Mouse (Mus musculus) heart, postnatal 36 days (tissue): Measurements from ENCODE around the gene Btbd2. TPM values are rescaled to one million over a fixed set of nuclear protein-coding genes. Genes with fewer than 3 reads are reported as not detected.

Experiments used
- microRNA-seq, 2 experiments: library from miRNA; unstranded; fragments of <30 nt; microRNA quantifications; one replicate each; pipeline ENCODE4 v1.2.0; 2021; ENCODE audit warnings: borderline number of aligned reads in 2 of 2
- total RNA-seq, 2 experiments: library from RNA; stranded (reverse); gene quantifications; 2 replicates each; pipeline ENCODE4 v1.2.3; 2021

Gene Btbd2
- total RNA-seq, 2 experiments from 2014 or later = 45.5 to 46.8 TPM

Small RNAs within 50 kb of the gene (microRNA-seq; reads per million reads assigned to microRNA genes)
- 0 to 1.4 reads per million in 2 experiments for gene Mir6912

Other genes starting within 250 kb of the Btbd2 start
- gene Tcf3, start 223.4 kb downstream of the Btbd2 start, total RNA-seq = 10 to 100 TPM; 17.9 to 20.9 TPM
- gene Onecut3, start 162.2 kb downstream of the Btbd2 start, total RNA-seq = not detected
- gene Atp8b3, start 117.9 kb downstream of the Btbd2 start, total RNA-seq = not detected
- 10 to 100 TPM; 12.3 to 13.7 TPM for gene Rexo1, start 95.5 kb downstream of the Btbd2 start, total RNA-seq
- gene Klf16, start 79.8 kb downstream of the Btbd2 start, total RNA-seq = 1 to 10 TPM; 3.6 to 4.5 TPM
- 10 to 100 TPM; 48.3 to 51.2 TPM for gene Abhd17a, start 66.7 kb downstream of the Btbd2 start, total RNA-seq
- gene Scamp4, start 54.2 kb downstream of the Btbd2 start, total RNA-seq = 10 to 100 TPM; 19.7 to 22.1 TPM
- gene Adat3, start 54.2 kb downstream of the Btbd2 start, total RNA-seq = 1 to 10 TPM in 1 of 2 experiments, under 1 TPM in 1; 0.49 to 1.4 TPM
- under 1 TPM; 0.41 to 0.58 TPM for gene Gm49322, start 51.0 kb downstream of the Btbd2 start, total RNA-seq
- gene Csnk1g2, start 34.2 kb downstream of the Btbd2 start, total RNA-seq = 100 to 1,000 TPM; 111 to 119 TPM
- gene Mknk2, start 21.0 kb upstream of the Btbd2 start, total RNA-seq = 100 to 1,000 TPM; 223 to 233 TPM
- gene Mob3a, start 44.9 kb upstream of the Btbd2 start, total RNA-seq = 1 to 10 TPM; 5.3 to 6.7 TPM
- gene Izumo4, start 45.1 kb upstream of the Btbd2 start, total RNA-seq = 1 to 10 TPM; 2.5 to 2.9 TPM
- gene Ap3d1, start 85.2 kb upstream of the Btbd2 start, total RNA-seq = 10 to 100 TPM; 35.1 to 43.5 TPM
- gene Dot1l, start 98.1 kb upstream of the Btbd2 start, total RNA-seq = 10 to 100 TPM; 22.5 to 27.0 TPM
- 10 to 100 TPM; 29.5 to 29.7 TPM for gene Sf3a2, start 141.1 kb upstream of the Btbd2 start, total RNA-seq
- gene Plekhj1, start 141.6 kb upstream of the Btbd2 start, total RNA-seq = 10 to 100 TPM; 29.3 to 31.3 TPM
- gene Amh, start 148.2 kb upstream of the Btbd2 start, total RNA-seq = under 1 TPM; 0.22 to 0.53 TPM
- gene Jsrp1, start 156.4 kb upstream of the Btbd2 start, total RNA-seq = under 1 TPM in 1 of 2 experiments, not detected in 1; 0.46 TPM
- gene Oaz1, start 169.6 kb upstream of the Btbd2 start, total RNA-seq = 100 to 1,000 TPM; 850 to 884 TPM
- gene Lingo3, start 187.0 kb upstream of the Btbd2 start, total RNA-seq = 1 to 10 TPM; 6.4 to 8.9 TPM
- 10 to 100 TPM; 19.6 to 25.4 TPM for gene Lsm7, start 198.1 kb upstream of the Btbd2 start, total RNA-seq
- gene Sppl2b, start 198.2 kb upstream of the Btbd2 start, total RNA-seq = 10 to 100 TPM; 15.6 to 19.1 TPM
- not detected for gene Tmprss9, start 214.8 kb upstream of the Btbd2 start, total RNA-seq
- gene Timm13, start 243.9 kb upstream of the Btbd2 start, total RNA-seq = 100 to 1,000 TPM; 129 to 145 TPM